Mouse (Mus musculus) midbrain, embryonic 16.5 days (tissue): Measurements from ENCODE around the gene Nsd1. TPM values are rescaled to one million over a fixed set of nuclear protein-coding genes. Genes with fewer than 3 reads are reported as not detected.

Experiments
- ATAC-seq: fragments of 200-750 bp; cut with Nextera tagmentation; 2 replicates; pipeline ENCODE4 v1.8.0; 2017; ENCODE audit warnings: moderate TSS enrichment
- H3K27ac ChIP-seq: fragments of 300-500 bp; sonication (generic); 2 replicates; pipeline ENCODE4 v1.5.1; 2014; ENCODE audit warnings: mild to moderate bottlenecking, low read length, mixed read lengths
- H3K27me3 ChIP-seq: fragments of 300-500 bp; sonication (generic); 2 replicates; pipeline ENCODE4 v1.6.1; 2014; ENCODE audit warnings: low read depth, low read length, mixed read lengths; ENCODE audit not compliant: control insufficient read depth, insufficient read depth
- H3K36me3 ChIP-seq: fragments of 300-500 bp; sonication (generic); 2 replicates; pipeline ENCODE4 v1.6.1; 2014; ENCODE audit warnings: mild to moderate bottlenecking, low read length, moderate library complexity, mixed read lengths; ENCODE audit not compliant: control insufficient read depth, insufficient read depth
- H3K4me1 ChIP-seq: fragments of 300-500 bp; sonication (generic); 2 replicates; pipeline ENCODE4 v1.6.1; 2014; ENCODE audit warnings: mild to moderate bottlenecking, low read length, mixed read lengths; ENCODE audit not compliant: control insufficient read depth, insufficient read depth
- H3K4me2 ChIP-seq: fragments of 300-500 bp; sonication (generic); 2 replicates; pipeline ENCODE4 v1.6.1; 2014; ENCODE audit warnings: mild to moderate bottlenecking, low read length, mixed read lengths
- H3K4me3 ChIP-seq: fragments of 300-500 bp; sonication (generic); 2 replicates; pipeline ENCODE4 v1.5.1; 2014; ENCODE audit warnings: low read depth, mild to moderate bottlenecking, low read length, moderate library complexity, mixed read lengths
- H3K9ac ChIP-seq: fragments of 300-500 bp; sonication (generic); 2 replicates; pipeline ENCODE4 v1.6.1; 2014; ENCODE audit warnings: low read depth, low read length, mixed read lengths
- H3K9me3 ChIP-seq: fragments of 300-500 bp; sonication (generic); replicated peaks from 2 replicates; pipeline ENCODE4 v1.6.1; 2014; ENCODE audit warnings: mild to moderate bottlenecking, low read length, mixed read lengths; ENCODE audit not compliant: control insufficient read depth, poor library complexity, severe bottlenecking
- WGBS: fragments of 180-500 bp; shearing (Covaris S2); extraction: QIAGEN DNeasy Blood & Tissue Kit; methylation state at CpG from one replicate; pipeline ENCODE4 v1.1.7; 2014; 5-methylcytosine and 5-hydroxymethylcytosine counted together
- polyA plus RNA-seq: library from polyadenylated mRNA; unstranded; fragments of >200 nt; fragmentation: Nextera tagmentation; extraction: Ambion mirVana; gene quantifications from 2 replicates; pipeline ENCODE4 v1.2.1, GENCODE M21; 2015

The Nsd1 gene
- polyA plus RNA-seq, 1 experiment from 2014 or later, result 45.2 TPM

DNA sequence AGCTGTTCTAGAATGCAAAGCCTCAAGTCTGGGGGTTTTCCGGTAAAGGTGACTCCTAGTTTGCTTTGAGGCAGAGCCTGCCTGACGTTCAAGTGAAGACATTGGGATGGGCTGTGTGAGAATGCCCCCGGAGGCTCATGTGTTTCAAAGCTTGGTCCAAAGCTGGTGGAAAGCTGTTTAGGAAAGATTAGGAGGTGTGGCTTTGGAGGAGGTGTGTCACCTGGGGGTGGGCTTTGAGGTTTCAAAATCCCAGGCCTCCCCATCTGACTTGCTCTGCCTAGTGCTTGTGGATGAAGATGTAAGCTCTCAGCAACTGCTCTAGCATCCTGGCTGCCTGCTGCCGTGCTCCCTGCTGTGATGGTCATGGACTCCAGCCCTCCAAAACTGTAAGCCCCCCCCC is 126.1 kb downstream of the Nsd1 start:
- no peaks in the 10 kb centered on the region for H3K27me3 ChIP-seq
- H3K36me3 ChIP-seq, result no peaks in the 10 kb centered on the region
- H3K9ac ChIP-seq, result no peak overlapping the region
- H3K4me2 ChIP-seq, result no peak overlapping the region
- H3K9me3 ChIP-seq, result no peaks in the 10 kb centered on the region
- WGBS, result 89% methylated on average over 4 of the region's 4 CpGs
- no peaks in the 10 kb centered on the region for H3K4me1 ChIP-seq
- no peak overlapping the region for H3K27ac ChIP-seq
- no peak overlapping the region for H3K4me3 ChIP-seq
- ATAC-seq, result no peak

DNA sequence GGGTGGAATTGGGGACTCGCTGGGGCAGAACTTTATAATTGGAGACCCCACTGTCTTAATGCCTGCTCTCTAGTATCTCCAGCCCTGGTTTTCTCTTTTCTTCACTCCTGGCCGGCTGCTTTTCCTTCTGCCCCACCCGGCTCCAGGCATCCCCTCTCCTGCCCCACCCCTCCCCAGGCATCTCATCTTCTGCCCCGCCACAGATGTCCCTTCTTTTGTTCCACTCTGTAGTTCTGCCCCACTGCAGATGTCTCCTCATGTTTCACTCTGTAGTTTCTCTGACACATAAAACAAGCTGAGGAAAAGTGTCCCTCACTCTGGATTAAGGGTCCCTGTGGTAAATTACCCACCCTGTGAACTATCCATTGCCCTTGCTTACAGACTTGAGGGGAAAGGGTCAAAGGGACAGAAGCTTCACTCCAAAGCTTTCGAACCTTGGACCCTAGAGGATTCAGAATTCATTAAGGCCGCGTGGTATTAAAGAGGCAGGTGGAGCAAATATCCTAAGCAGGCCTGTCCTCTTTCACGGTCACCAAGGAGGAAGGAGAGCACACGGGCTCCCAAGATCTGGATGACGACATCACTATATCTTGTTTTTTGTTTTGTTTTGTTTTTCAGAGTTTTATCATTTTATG is 127.9 kb downstream of the Nsd1 start:
- no peaks in the 10 kb centered on the region for H3K9me3 ChIP-seq
- no peak overlapping the region for H3K9ac ChIP-seq
- H3K4me2 ChIP-seq, result no peak overlapping the region
- 65% methylated on average over 10 of the region's 10 CpGs for WGBS
- no peaks in the 10 kb centered on the region for H3K36me3 ChIP-seq
- no peak overlapping the region for H3K4me3 ChIP-seq
- ATAC-seq, result no peak
- H3K27ac ChIP-seq, result no peak overlapping the region
- no peaks in the 10 kb centered on the region for H3K27me3 ChIP-seq
- no peaks in the 10 kb centered on the region for H3K4me1 ChIP-seq

DNA sequence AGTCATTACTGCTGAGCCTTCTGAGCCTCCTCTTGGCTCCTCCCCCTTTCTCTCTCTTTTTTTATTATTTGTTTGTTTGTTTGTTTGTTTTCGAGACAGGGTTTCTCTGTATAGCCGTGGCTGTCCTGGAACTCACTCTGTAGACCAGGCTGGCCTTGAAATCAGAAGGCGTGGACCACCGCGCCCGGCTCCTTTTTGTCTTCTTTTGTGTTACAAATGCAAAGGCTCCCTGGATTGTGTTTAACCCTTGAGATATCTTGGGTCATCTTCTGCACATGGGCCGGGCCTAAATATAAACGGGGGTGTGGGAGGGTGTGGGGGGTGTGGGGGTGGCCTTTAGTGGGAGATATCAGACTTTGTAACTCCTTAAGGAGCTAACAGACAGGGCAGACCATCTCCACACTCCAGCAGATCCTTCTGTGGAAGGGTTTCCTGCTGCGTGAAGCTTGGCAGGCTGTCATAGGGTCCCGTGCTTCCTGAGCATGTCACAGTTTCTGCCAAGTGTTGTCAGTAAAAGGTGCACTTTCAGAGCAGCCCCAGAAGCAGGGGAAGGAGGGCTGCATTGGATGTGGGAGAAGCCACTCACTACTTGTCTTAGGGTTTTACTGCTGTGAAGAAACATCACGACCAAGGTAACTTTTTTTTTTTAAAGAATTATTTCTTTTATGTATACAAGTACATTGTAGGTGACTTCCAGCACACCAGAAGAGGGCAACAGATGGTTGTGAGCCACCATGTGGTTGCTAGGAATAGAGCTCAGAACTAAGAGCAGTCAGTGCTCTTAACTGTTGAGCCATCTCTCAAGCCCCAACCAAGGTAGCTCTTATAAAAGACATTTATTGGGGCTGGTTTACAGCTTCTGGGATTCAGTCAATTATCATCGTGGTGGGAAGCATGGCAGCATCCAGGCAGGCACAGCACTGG is 128.8 kb downstream of the Nsd1 start:
- H3K4me1 ChIP-seq, result no peaks in the 10 kb centered on the region
- no peak for ATAC-seq
- no peaks in the 10 kb centered on the region for H3K27me3 ChIP-seq
- 57% methylated on average over 12 of the region's 12 CpGs for WGBS
- no peak overlapping the region for H3K4me2 ChIP-seq
- no peak overlapping the region for H3K4me3 ChIP-seq
- H3K9me3 ChIP-seq, result no peaks in the 10 kb centered on the region
- no peak overlapping the region for H3K27ac ChIP-seq
- no peak overlapping the region for H3K9ac ChIP-seq
- no peaks in the 10 kb centered on the region for H3K36me3 ChIP-seq

DNA sequence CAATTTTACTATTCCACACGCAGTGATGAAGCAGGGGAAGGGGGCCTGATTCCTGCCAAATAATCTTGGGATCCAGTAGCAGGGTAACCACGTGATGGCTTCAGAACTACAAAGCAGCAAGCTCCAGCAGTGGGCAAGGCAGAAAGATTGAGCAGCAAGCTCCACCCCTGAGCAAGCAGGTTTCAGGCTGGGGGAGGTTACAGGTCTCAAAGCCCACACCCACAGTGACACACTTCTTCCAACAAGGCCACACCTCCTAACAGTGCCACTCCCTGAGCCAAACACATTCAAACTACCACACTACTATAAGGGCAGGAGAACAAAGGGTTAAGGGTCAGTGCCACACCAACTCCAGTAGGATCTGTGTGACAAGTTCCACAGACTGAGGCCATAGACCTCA is 129.7 kb downstream of the Nsd1 start:
- no peaks in the 10 kb centered on the region for H3K9me3 ChIP-seq
- no peak overlapping the region for H3K4me3 ChIP-seq
- no peaks in the 10 kb centered on the region for H3K27me3 ChIP-seq
- no peaks in the 10 kb centered on the region for H3K36me3 ChIP-seq
- H3K27ac ChIP-seq, result no peak overlapping the region
- no peak for ATAC-seq
- no peaks in the 10 kb centered on the region for H3K4me1 ChIP-seq
- no peak overlapping the region for H3K4me2 ChIP-seq
- 56% methylated on average over 2 of the region's 2 CpGs for WGBS
- H3K9ac ChIP-seq, result no peak overlapping the region

DNA sequence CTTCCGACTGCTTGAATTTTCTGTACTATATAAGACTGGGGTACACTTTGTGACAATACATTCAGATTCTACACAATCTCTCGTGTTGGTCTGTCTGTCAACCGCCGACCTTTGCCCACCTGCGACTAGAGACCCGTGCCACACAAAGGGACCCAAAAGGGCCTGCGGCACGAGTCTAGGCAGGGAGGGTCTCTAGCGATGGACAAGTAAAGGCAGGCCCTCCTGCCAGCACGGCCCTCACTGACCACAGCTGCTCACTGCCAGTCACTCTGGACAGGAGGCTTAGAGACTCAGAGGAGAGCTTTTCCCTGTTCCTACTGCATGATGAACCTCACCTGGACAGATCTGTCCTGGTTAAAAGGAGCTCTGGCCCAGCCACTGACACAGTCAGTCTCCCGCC is 132.9 kb downstream of the Nsd1 start:
- Histone ChIP-seq H3K9me3 (no peaks in the 10 kb centered on the region), H3K4me1 (no peaks in the 10 kb centered on the region), H3K27me3 (no peaks in the 10 kb centered on the region), H3K4me3 (no peak overlapping the region), H3K36me3 (peaks cover 21% of the 10 kb centered on the region), H3K9ac (no peak overlapping the region), H3K4me2 (no peak overlapping the region), H3K27ac (no peak overlapping the region)
- WGBS, result 39% methylated on average over 11 of the region's 11 CpGs
- ATAC-seq, result no peak

DNA sequence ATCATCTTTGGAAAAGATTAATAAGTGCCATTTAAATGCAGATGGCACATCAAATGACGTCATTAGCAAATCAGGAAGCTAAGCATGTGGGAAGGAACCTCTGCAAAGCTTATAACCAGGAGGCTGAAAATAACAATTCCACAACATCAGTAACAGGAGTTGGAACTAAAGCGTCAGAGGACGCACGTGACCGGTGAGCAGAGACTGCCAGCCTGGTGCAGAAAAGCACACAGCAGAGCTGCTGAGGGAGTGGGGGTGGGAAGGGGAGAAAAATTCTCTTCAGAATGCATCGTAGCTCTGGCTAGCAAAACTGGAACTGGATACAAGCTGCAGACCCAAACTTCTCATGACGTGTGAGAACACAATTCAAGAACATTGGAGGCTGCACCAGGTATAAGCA is 134.7 kb downstream of the Nsd1 start:
- WGBS, result 89% methylated on average over 7 of the region's 7 CpGs
- Histone ChIP-seq H3K4me2 (no peak overlapping the region), H3K9me3 (no peaks in the 10 kb centered on the region), H3K9ac (no peak overlapping the region), H3K4me3 (no peak overlapping the region), H3K36me3 (peaks cover 33% of the 10 kb centered on the region), H3K4me1 (no peaks in the 10 kb centered on the region), H3K27me3 (no peaks in the 10 kb centered on the region), H3K27ac (no peak overlapping the region)
- ATAC-seq, result no peak

DNA sequence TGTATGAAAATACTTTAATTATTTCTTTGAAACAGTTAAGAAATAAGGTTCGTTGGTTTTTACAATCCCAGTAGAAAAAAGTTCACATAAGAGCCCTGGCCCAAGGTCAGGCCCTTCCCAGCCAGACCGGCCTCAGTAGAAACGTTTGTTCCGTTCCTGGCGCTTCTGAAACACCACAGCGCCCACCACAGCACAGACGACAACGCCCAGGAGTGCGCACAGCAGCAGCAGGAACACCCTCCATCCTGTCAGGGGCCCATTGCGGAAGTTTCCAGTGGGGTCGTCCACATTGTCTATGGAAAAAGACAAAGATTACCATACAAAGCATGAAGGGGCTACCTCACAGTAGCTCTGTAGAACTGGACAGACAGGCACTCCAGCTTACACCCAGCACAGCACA is 137.2 kb downstream of the Nsd1 start:
- H3K9ac ChIP-seq, result no peak overlapping the region
- H3K4me2 ChIP-seq, result no peak overlapping the region
- H3K4me3 ChIP-seq, result no peak overlapping the region
- no peaks in the 10 kb centered on the region for H3K27me3 ChIP-seq
- 91% methylated on average over 11 of the region's 11 CpGs for WGBS
- peaks cover 51% of the 10 kb centered on the region for H3K36me3 ChIP-seq
- no peak overlapping the region for H3K27ac ChIP-seq
- no peak for ATAC-seq
- H3K4me1 ChIP-seq, result no peaks in the 10 kb centered on the region
- H3K9me3 ChIP-seq, result no peaks in the 10 kb centered on the region

DNA sequence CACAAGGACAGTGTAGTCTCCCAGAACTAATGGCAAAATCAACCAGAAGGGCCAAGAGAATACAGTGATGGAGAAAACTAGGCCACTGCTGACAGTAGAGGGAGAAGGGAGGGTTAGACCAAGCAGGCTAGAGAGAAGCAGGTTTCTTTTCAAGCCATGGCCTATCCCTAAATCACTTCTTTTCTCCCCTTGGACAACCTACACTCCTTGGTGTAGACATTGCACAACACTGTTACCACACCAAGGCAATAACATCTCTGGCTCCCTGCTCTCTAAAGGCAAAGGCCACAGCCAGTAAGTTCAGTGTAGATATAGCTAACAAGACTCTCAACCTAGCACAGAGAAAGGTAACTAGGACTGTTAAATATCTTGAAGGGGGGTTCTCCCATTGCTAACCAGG is 151.6 kb downstream of the Nsd1 start:
- no peak for ATAC-seq
- Histone ChIP-seq H3K4me2 (peak overlapping the region; percentile 64), H3K36me3 (peaks cover 2% of the 10 kb centered on the region; the same call in 1 of the 2 replicates), H3K4me1 (peaks cover 11% of the 10 kb centered on the region), H3K27ac (no peak overlapping the region), H3K9me3 (no peaks in the 10 kb centered on the region), H3K27me3 (no peaks in the 10 kb centered on the region), H3K4me3 (peak overlapping the region; percentile 7), H3K9ac (0 out of 2 replicates have a peak overlapping the region, but pooled peaks have one; percentile 8)

DNA sequence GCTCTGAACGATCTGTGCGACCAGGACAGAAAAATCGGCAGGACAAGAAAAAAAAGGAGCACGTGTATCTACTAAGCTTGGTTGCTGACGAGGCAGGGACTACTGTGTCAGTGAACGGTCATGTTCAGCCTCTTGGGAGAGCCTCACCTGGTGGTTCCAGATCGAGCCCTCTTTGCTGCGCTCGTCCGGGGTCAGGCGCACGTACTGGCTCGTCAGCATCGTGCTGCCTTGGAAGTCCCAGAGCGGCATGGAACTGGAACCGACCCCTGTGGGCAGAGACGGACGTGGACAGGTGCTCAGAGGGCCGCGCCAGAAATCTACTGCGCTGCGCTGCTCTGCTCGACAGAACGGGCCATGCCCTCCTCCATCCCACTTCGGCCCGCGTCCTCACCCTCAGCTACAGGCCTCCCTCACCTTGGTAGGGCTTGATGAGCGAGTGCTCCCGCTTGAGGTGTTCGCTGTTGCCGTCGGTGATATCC is 152.4 kb downstream of the Nsd1 start:
- no peaks in the 10 kb centered on the region for H3K9me3 ChIP-seq
- H3K4me3 ChIP-seq, result peak overlapping the region; percentile 71
- peak overlapping the region; percentile 88 for H3K27ac ChIP-seq
- peak overlapping the region; percentile 64 for H3K4me2 ChIP-seq
- 1% methylated on average over 32 of the region's 32 CpGs for WGBS
- ATAC-seq, result peak; percentile 69
- H3K27me3 ChIP-seq, result no peaks in the 10 kb centered on the region
- peaks cover 11% of the 10 kb centered on the region for H3K4me1 ChIP-seq
- peak overlapping the region; percentile 91 for H3K9ac ChIP-seq
- peaks cover 2% of the 10 kb centered on the region; the same call in 1 of the 2 replicates for H3K36me3 ChIP-seq
